8 mouse cellular contexts compared by ENCODE assay signal in genomic region chr5:130170666-130171422, GRCm38 (mm10). TPM values are rescaled to one million over a fixed set of nuclear protein-coding genes. Genes with fewer than 3 reads are reported as not detected.
A peak's percentile ranks its signal among the peaks of the same experiment; 100 is the strongest.
DNase-seq lines count a peak whose midpoint lies in the region; ATAC-seq and TF ChIP-seq lines count a peak whose summit lies in the region.

No protein-coding gene starts in this region.

- WGBS in heart, embryonic 12.5 days: 9% methylated on average over 6 of the region's 6 CpGs
- WGBS in limb, embryonic 15.5 days: 13% methylated on average over 6 of the region's 6 CpGs
- WGBS in small intestine, adult 2 months: 6% methylated on average over 6 of the region's 6 CpGs

- peak overlapping the region; percentile 94 for H3K4me3 ChIP-seq in heart, embryonic 12.5 days
- peak overlapping the region; percentile 75 for H3K4me3 ChIP-seq in ES-Bruce4 (ENCODE audit: low read depth, low read length)
- peak overlapping the region; percentile 89 for H3K4me3 ChIP-seq in limb, embryonic 15.5 days
- peak overlapping the region; percentile 89 for H3K4me3 ChIP-seq in small intestine, adult 2 months (ENCODE audit: low read depth, low read length)

- H3K36me3 ChIP-seq in heart, embryonic 12.5 days: no peaks in the 10 kb centered on the region
- H3K36me3 ChIP-seq in ES-Bruce4 (ENCODE audit: control insufficient read depth, insufficient read depth, low read length, poor library complexity, severe bottlenecking): no peaks in the 10 kb centered on the region
- no peaks in the 10 kb centered on the region for H3K36me3 ChIP-seq in limb, embryonic 15.5 days
- H3K36me3 ChIP-seq in small intestine, adult 2 months (ENCODE audit: control insufficient read depth, insufficient read depth, low read length): no peaks in the 10 kb centered on the region

- peak overlapping the region; percentile 98 for H3K27ac ChIP-seq in heart, embryonic 12.5 days (ENCODE audit: poor library complexity, severe bottlenecking)
- no peak overlapping the region for H3K27ac ChIP-seq in ES-Bruce4 (ENCODE audit: insufficient read depth, low read length)
- H3K27ac ChIP-seq in limb, embryonic 15.5 days: peak overlapping the region; percentile 88
- H3K27ac ChIP-seq in small intestine, adult 2 months (ENCODE audit: insufficient read depth, low read depth, low read length): peak overlapping the region; percentile 88

- DNase-seq in heart, adult 8-10 months (ENCODE audit: low spot score): no peak
- DNase-seq in thymus, postnatal 14 days: no peak
- no peak for DNase-seq in layer of hippocampus, adult 18-20 months (ENCODE audit: low spot score in 2 of 2)

- TF ChIP-seq POLR2A in ES-Bruce4 (IDR thresholded peaks at IDR 0.05; ENCODE audit: insufficient read depth, low read length): no peak
- TF ChIP-seq POLR2A in small intestine, adult 2 months (IDR thresholded peaks at IDR 0.05; ENCODE audit: low read depth, low read length): no peak

- no peaks in the 10 kb centered on the region for H3K9me3 ChIP-seq in heart, embryonic 12.5 days (replicated peaks)
- 0 out of 2 replicates have a peak, but pooled peaks cover 3% of the 10 kb centered on the region for H3K9me3 ChIP-seq in ES-Bruce4 (replicated peaks; ENCODE audit: control insufficient read depth, insufficient read depth, low read length, poor library complexity, severe bottlenecking)
- no peaks in the 10 kb centered on the region for H3K9me3 ChIP-seq in limb, embryonic 15.5 days

- H3K27me3 ChIP-seq in heart, embryonic 12.5 days (replicated peaks): no peaks in the 10 kb centered on the region
- H3K27me3 ChIP-seq in ES-Bruce4 (ENCODE audit: control insufficient read depth, insufficient read depth, low read length, poor library complexity, severe bottlenecking): no peaks in the 10 kb centered on the region
- no peaks in the 10 kb centered on the region for H3K27me3 ChIP-seq in limb, embryonic 15.5 days
- H3K27me3 ChIP-seq in small intestine, adult 2 months (ENCODE audit: control insufficient read depth, insufficient read depth, low read length): no peaks in the 10 kb centered on the region

- H3K9ac ChIP-seq in heart, embryonic 12.5 days: peak overlapping the region; percentile 84
- peak overlapping the region; percentile 91 for H3K9ac ChIP-seq in ES-Bruce4 (ENCODE audit: low read depth, poor library complexity, severe bottlenecking)
- H3K9ac ChIP-seq in limb, embryonic 15.5 days: peak overlapping the region; percentile 94

- ATAC-seq in heart, embryonic 12.5 days (ENCODE audit: insufficient number of reproducible peaks, low FRiP score): peak; percentile 78
- peak; percentile 86 for ATAC-seq in erythroid progenitor cell, adult 5-6 weeks (replicated peaks; ENCODE audit: low FRiP score, poor library complexity, severe bottlenecking)
- ATAC-seq in limb, embryonic 15.5 days (ENCODE audit: insufficient number of reproducible peaks, low FRiP score, low TSS enrichment, low read depth): no peak

- no peak for TF ChIP-seq EP300 in ES-Bruce4 (IDR thresholded peaks at IDR 0.05; ENCODE audit: insufficient read depth, low read depth, low read length)

- peak overlapping the region; percentile 80 for H3K4me2 ChIP-seq in heart, embryonic 12.5 days
- H3K4me2 ChIP-seq in limb, embryonic 15.5 days: peak overlapping the region; percentile 64

- H3K4me1 ChIP-seq in heart, embryonic 12.5 days (replicated peaks): peaks cover 35% of the 10 kb centered on the region
- no peaks in the 10 kb centered on the region for H3K4me1 ChIP-seq in ES-Bruce4 (ENCODE audit: control insufficient read depth, insufficient read depth, low read length)
- H3K4me1 ChIP-seq in limb, embryonic 15.5 days: peaks cover 25% of the 10 kb centered on the region
- H3K4me1 ChIP-seq in small intestine, adult 2 months (ENCODE audit: control insufficient read depth, insufficient read depth, insufficient read length, low read length): peaks cover 10% of the 10 kb centered on the region; the same call in 1 of the 2 replicates

- no peak for TF ChIP-seq CTCF in ES-Bruce4 (IDR thresholded peaks at IDR 0.05; ENCODE audit: low read depth, low read length)
- TF ChIP-seq CTCF in small intestine, adult 2 months (IDR thresholded peaks at IDR 0.05; ENCODE audit: extremely low read depth, insufficient read length, insufficient replicate concordance, low read depth, low read length): no peak

RNA-seq across cellular contexts. Expression of gene Rabgef1, which starts 0.8 kb away (rescaled TPM):
- polyA plus RNA-seq in heart, embryonic 12.5 days (2016; fragmentation: Nextera tagmentation; extraction: Ambion mirVana): 25.0 and 27.7 TPM in 2 replicates
- 10 to 100 TPM; 20.6 to 24.3 (median 22.0) TPM for total RNA-seq in heart, adult 8-10 months (2022)
- polyA plus RNA-seq in ES-Bruce4 (2011; ENCODE audit: insufficient read depth, insufficient read length, low read depth, missing spikeins): 29.9 and 34.8 TPM in 2 replicates
- total RNA-seq in erythroid progenitor cell, adult 5-6 weeks (2015; ENCODE audit: low replicate concordance): 47.4 and 56.6 TPM in 2 replicates
- total RNA-seq in erythroid progenitor cell, adult 5-6 weeks (2017; ENCODE audit: low replicate concordance): 91.1 and 102 TPM in 2 replicates
- polyA plus RNA-seq in limb, embryonic 15.5 days (2015; fragmentation: Nextera tagmentation; extraction: Ambion mirVana): 30.6 and 31.8 TPM in 2 replicates
- polyA plus RNA-seq in small intestine, adult 2 months (2012; rRNA removed): 7.6 and 11.5 TPM in 2 replicates
- 10 to 100 TPM; 53.2 TPM for total RNA-seq in layer of hippocampus, adult 18-20 months (2021)

RNA-seq across cellular contexts. Expression of gene Kctd7, which starts 26.2 kb away (rescaled TPM):
- polyA plus RNA-seq in heart, embryonic 12.5 days (2016; fragmentation: Nextera tagmentation; extraction: Ambion mirVana): 4.8 and 5.1 TPM in 2 replicates
- 1 to 10 TPM; 2.1 to 3.6 (median 3.1) TPM for total RNA-seq in heart, adult 8-10 months (2022)
- polyA plus RNA-seq in ES-Bruce4 (2011; ENCODE audit: insufficient read depth, insufficient read length, low read depth, missing spikeins): 0.97 and 1.8 TPM in 2 replicates
- 11.2 and 15.1 TPM in 2 replicates for total RNA-seq in erythroid progenitor cell, adult 5-6 weeks (2015; ENCODE audit: low replicate concordance)
- total RNA-seq in erythroid progenitor cell, adult 5-6 weeks (2017; ENCODE audit: low replicate concordance): 17.1 and 19.2 TPM in 2 replicates
- polyA plus RNA-seq in limb, embryonic 15.5 days (2015; fragmentation: Nextera tagmentation; extraction: Ambion mirVana): 6.4 and 6.9 TPM in 2 replicates
- polyA plus RNA-seq in small intestine, adult 2 months (2012; rRNA removed): 1.3 TPM in 2 replicates
- total RNA-seq in layer of hippocampus, adult 18-20 months (2021): 10 to 100 TPM; 12.1 to 16.5 TPM

RNA-seq across cellular contexts. Expression of gene Tmem248, which starts 46.0 kb away (rescaled TPM):
- 41.5 and 43.6 TPM in 2 replicates for polyA plus RNA-seq in heart, embryonic 12.5 days (2016; fragmentation: Nextera tagmentation; extraction: Ambion mirVana)
- total RNA-seq in heart, adult 8-10 months (2022): 10 to 100 TPM; 38.1 to 48.4 (median 46.1) TPM
- polyA plus RNA-seq in ES-Bruce4 (2011; ENCODE audit: insufficient read depth, insufficient read length, low read depth, missing spikeins): 60.2 and 63.9 TPM in 2 replicates
- total RNA-seq in erythroid progenitor cell, adult 5-6 weeks (2015; ENCODE audit: low replicate concordance): 26.3 and 27.7 TPM in 2 replicates
- 25.5 and 32.0 TPM in 2 replicates for total RNA-seq in erythroid progenitor cell, adult 5-6 weeks (2017; ENCODE audit: low replicate concordance)
- 26.3 and 37.7 TPM in 2 replicates for polyA plus RNA-seq in limb, embryonic 15.5 days (2015; fragmentation: Nextera tagmentation; extraction: Ambion mirVana)
- 18.7 and 23.6 TPM in 2 replicates for polyA plus RNA-seq in small intestine, adult 2 months (2012; rRNA removed)
- 10 to 100 TPM; 42.3 to 43.3 TPM for total RNA-seq in layer of hippocampus, adult 18-20 months (2021)
